Mouse (Mus musculus): ENCODE data around the gene Vmn1r56.
"Not testable (repeated sequence)": the region's sequence is repeated elsewhere in the genome, so short reads cannot be mapped to it uniquely, and the experiment has no call there.

Gene Vmn1r56

GRCm38 (mm10) chr7:5196647-5197046 lies at the start of gene Vmn1r56:
Vmn1r56 (minus strand) TSS chr7:5196747.
- not testable (repeated sequence) for DNase-seq (ENCODE audit: low spot score in 2 of 2)

GRCm38 (mm10) chr7:5218193-5218592 lies 21.6 kb upstream of the Vmn1r56 start, which contains the start of gene Vmn1r57:
Vmn1r57 (plus strand) TSS chr7:5218493.
- DNase-seq (ENCODE audit: low spot score in 2 of 2) = not testable (repeated sequence)

- not testable (repeated sequence) for DNase-seq (ENCODE audit: low spot score in 2 of 2)
These were observed 47.0 kb downstream of the Vmn1r56 start, which contains the start of gene Vmn1r55 for GRCm38 (mm10) chr7:5149570-5149969. Vmn1r55 (minus strand) TSS chr7:5149670.
